Comparison of ENCODE assay signal across 9 mouse cellular contexts in genomic region chr14:31215157-31216002, GRCm38 (mm10). TPM values are rescaled to one million over a fixed set of nuclear protein-coding genes. Genes with fewer than 3 reads are reported as not detected.
DNase-seq lines count a peak whose midpoint lies in the region; ATAC-seq lines count a peak whose summit lies in the region.
"Had no signal": no experiment of that assay in that cellular context is flagged by ENCODE, and none has a peak within 500 bp of the region (broad histone marks: within the 10 kb centered on the region; RNA-seq: fewer than 3 reads in every experiment).

No protein-coding gene starts in this region.

- H3K4me3 ChIP-seq in intestine, embryonic 15.5 days (replicated peaks), result no peak overlapping the region
- H3K4me3 ChIP-seq in limb, embryonic 15.5 days, result no peak overlapping the region
- no peak overlapping the region for H3K4me3 ChIP-seq in midbrain, embryonic 16.5 days (ENCODE audit: low read depth, low read length)
- H3K4me3 ChIP-seq in stomach, embryonic 16.5 days (replicated peaks; ENCODE audit: low read length), result no peak overlapping the region
- H3K4me3 ChIP-seq: erythroblast, embryonic 14.5 days had no signal

- no peak overlapping the region for H3K4me2 ChIP-seq in intestine, embryonic 15.5 days (replicated peaks)
- no peak overlapping the region for H3K4me2 ChIP-seq in limb, embryonic 15.5 days
- no peak overlapping the region for H3K4me2 ChIP-seq in midbrain, embryonic 16.5 days (ENCODE audit: low read length)
- no peak overlapping the region for H3K4me2 ChIP-seq in stomach, embryonic 16.5 days (ENCODE audit: low read depth, low read length)

- 32% methylated on average over 15 of the region's 15 CpGs for WGBS in intestine, embryonic 15.5 days
- 30% methylated on average over 15 of the region's 15 CpGs for WGBS in limb, embryonic 15.5 days
- WGBS in midbrain, embryonic 16.5 days, result 33% methylated on average over 15 of the region's 15 CpGs
- WGBS in stomach, embryonic 16.5 days, result 35% methylated on average over 15 of the region's 15 CpGs

- H3K36me3 ChIP-seq in intestine, embryonic 15.5 days, result no peaks in the 10 kb centered on the region
- no peaks in the 10 kb centered on the region for H3K36me3 ChIP-seq in limb, embryonic 15.5 days
- H3K36me3 ChIP-seq in midbrain, embryonic 16.5 days (ENCODE audit: control insufficient read depth, insufficient read depth, low read length), result no peaks in the 10 kb centered on the region
- no peaks in the 10 kb centered on the region for H3K36me3 ChIP-seq in stomach, embryonic 16.5 days (ENCODE audit: control insufficient read depth, insufficient read depth, low read length)

- H3K27ac ChIP-seq in intestine, embryonic 15.5 days, result no peak overlapping the region
- H3K27ac ChIP-seq in limb, embryonic 15.5 days, result no peak overlapping the region
- H3K27ac ChIP-seq in midbrain, embryonic 16.5 days (ENCODE audit: low read length), result no peak overlapping the region
- no peak overlapping the region for H3K27ac ChIP-seq in stomach, embryonic 16.5 days (ENCODE audit: low read length)

- ATAC-seq in intestine, embryonic 15.5 days, result peak; percentile 52
- no peak for ATAC-seq in limb, embryonic 15.5 days (ENCODE audit: insufficient number of reproducible peaks, low FRiP score, low TSS enrichment, low read depth)
- peak; percentile 57 for ATAC-seq in midbrain, embryonic 16.5 days
- peak; percentile 38; the same call in 1 of the 2 replicates for ATAC-seq in stomach, embryonic 16.5 days (ENCODE audit: insufficient read depth, low FRiP score)

- no peaks in the 10 kb centered on the region for H3K9me3 ChIP-seq in intestine, embryonic 15.5 days
- no peaks in the 10 kb centered on the region for H3K9me3 ChIP-seq in limb, embryonic 15.5 days
- H3K9me3 ChIP-seq in midbrain, embryonic 16.5 days (replicated peaks; ENCODE audit: control insufficient read depth, low read length, poor library complexity, severe bottlenecking), result no peaks in the 10 kb centered on the region
- no peaks in the 10 kb centered on the region for H3K9me3 ChIP-seq in stomach, embryonic 16.5 days (replicated peaks; ENCODE audit: control insufficient read depth, low read length)

- peaks cover 15% of the 10 kb centered on the region for H3K4me1 ChIP-seq in intestine, embryonic 15.5 days (replicated peaks)
- peaks cover 27% of the 10 kb centered on the region for H3K4me1 ChIP-seq in limb, embryonic 15.5 days
- H3K4me1 ChIP-seq in midbrain, embryonic 16.5 days (ENCODE audit: control insufficient read depth, insufficient read depth, low read length), result peaks cover 3% of the 10 kb centered on the region; the same call in 1 of the 2 replicates
- H3K4me1 ChIP-seq in stomach, embryonic 16.5 days (ENCODE audit: control insufficient read depth, insufficient read depth, low read length), result 0 out of 2 replicates have a peak, but pooled peaks cover 2% of the 10 kb centered on the region

- 0 out of 2 replicates have a peak overlapping the region, but pooled peaks have one; percentile 8 for H3K9ac ChIP-seq in intestine, embryonic 15.5 days
- 0 out of 2 replicates have a peak overlapping the region, but pooled peaks have one; percentile 0 for H3K9ac ChIP-seq in limb, embryonic 15.5 days
- H3K9ac ChIP-seq in midbrain, embryonic 16.5 days (ENCODE audit: low read depth, low read length), result peak overlapping the region; percentile 27; the same call in 1 of the 2 replicates
- H3K9ac ChIP-seq in stomach, embryonic 16.5 days (ENCODE audit: low read length), result no peak overlapping the region

- no peaks in the 10 kb centered on the region for H3K27me3 ChIP-seq in intestine, embryonic 15.5 days (replicated peaks)
- no peaks in the 10 kb centered on the region for H3K27me3 ChIP-seq in limb, embryonic 15.5 days
- no peaks in the 10 kb centered on the region for H3K27me3 ChIP-seq in midbrain, embryonic 16.5 days (ENCODE audit: control insufficient read depth, insufficient read depth, low read depth, low read length)
- no peaks in the 10 kb centered on the region for H3K27me3 ChIP-seq in stomach, embryonic 16.5 days (ENCODE audit: control insufficient read depth, insufficient read depth, low read length)

- peak; percentile 66 for DNase-seq in urinary bladder, postnatal 14 days (ENCODE audit: low spot score)
- no peak for DNase-seq in urinary bladder, postnatal 4 days (ENCODE audit: low spot score in 2 of 2)
- peak; percentile 90 for DNase-seq in cerebellum, postnatal 14 days
- DNase-seq in gastrocnemius, postnatal 10 days, result peak; percentile 56

RNA-seq across cellular contexts. Expression of gene Nisch, which starts 1.4 kb away (rescaled TPM):
- total RNA-seq in gastrocnemius, postnatal 10 days (2021), result 100 to 1,000 TPM; 133 to 183 TPM
- 280 and 297 TPM in 2 replicates for polyA plus RNA-seq in intestine, embryonic 15.5 days (2015; fragmentation: Nextera tagmentation; extraction: Ambion mirVana)
- polyA plus RNA-seq in limb, embryonic 15.5 days (2015; fragmentation: Nextera tagmentation; extraction: Ambion mirVana), result 336 and 363 TPM in 2 replicates
- 354 and 388 TPM in 2 replicates for polyA plus RNA-seq in midbrain, embryonic 16.5 days (2015; fragmentation: Nextera tagmentation; extraction: Ambion mirVana)
- polyA plus RNA-seq in stomach, embryonic 16.5 days (2015; fragmentation: Nextera tagmentation; extraction: Ambion mirVana), result 289 and 291 TPM in 2 replicates

RNA-seq across cellular contexts. Expression of gene Sema3g, which starts 2.3 kb away (rescaled TPM):
- total RNA-seq in gastrocnemius, postnatal 10 days (2021), result 1 to 10 TPM; 7.5 to 8.7 TPM
- polyA plus RNA-seq in intestine, embryonic 15.5 days (2015; fragmentation: Nextera tagmentation; extraction: Ambion mirVana), result 0.91 and 0.96 TPM in 2 replicates
- polyA plus RNA-seq in limb, embryonic 15.5 days (2015; fragmentation: Nextera tagmentation; extraction: Ambion mirVana), result 1.2 and 1.5 TPM in 2 replicates
- polyA plus RNA-seq in midbrain, embryonic 16.5 days (2015; fragmentation: Nextera tagmentation; extraction: Ambion mirVana), result 0.46 and 0.61 TPM in 2 replicates
- polyA plus RNA-seq in stomach, embryonic 16.5 days (2015; fragmentation: Nextera tagmentation; extraction: Ambion mirVana), result 0.67 and 0.90 TPM in 2 replicates
- polyA plus RNA-seq: erythroblast, embryonic 14.5 days had no signal

RNA-seq across cellular contexts. Expression of gene Tnnc1, which starts 7.3 kb away (rescaled TPM):
- 100 to 1,000 TPM; 197 to 292 TPM for total RNA-seq in gastrocnemius, postnatal 10 days (2021)
- 3.3 and 6.4 TPM in 2 replicates for polyA plus RNA-seq in intestine, embryonic 15.5 days (2015; fragmentation: Nextera tagmentation; extraction: Ambion mirVana)
- 276 and 549 TPM in 2 replicates for polyA plus RNA-seq in limb, embryonic 15.5 days (2015; fragmentation: Nextera tagmentation; extraction: Ambion mirVana)
- 2.4 and 3.3 TPM in 2 replicates for polyA plus RNA-seq in midbrain, embryonic 16.5 days (2015; fragmentation: Nextera tagmentation; extraction: Ambion mirVana)
- 6.3 and 46.9 TPM in 2 replicates for polyA plus RNA-seq in stomach, embryonic 16.5 days (2015; fragmentation: Nextera tagmentation; extraction: Ambion mirVana)

RNA-seq across cellular contexts. Expression of gene Phf7, which starts 35.7 kb away (rescaled TPM):
- 1 to 10 TPM; 6.2 to 6.7 TPM for total RNA-seq in gastrocnemius, postnatal 10 days (2021)
- polyA plus RNA-seq in intestine, embryonic 15.5 days (2015; fragmentation: Nextera tagmentation; extraction: Ambion mirVana), result 10.6 and 11.9 TPM in 2 replicates
- 9.5 and 12.5 TPM in 2 replicates for polyA plus RNA-seq in limb, embryonic 15.5 days (2015; fragmentation: Nextera tagmentation; extraction: Ambion mirVana)
- polyA plus RNA-seq in midbrain, embryonic 16.5 days (2015; fragmentation: Nextera tagmentation; extraction: Ambion mirVana), result 10.2 and 10.8 TPM in 2 replicates
- polyA plus RNA-seq in stomach, embryonic 16.5 days (2015; fragmentation: Nextera tagmentation; extraction: Ambion mirVana), result 9.5 and 12.7 TPM in 2 replicates

RNA-seq across cellular contexts. Expression of gene Bap1, which starts 35.9 kb away (rescaled TPM):
- 10 to 100 TPM; 40.1 to 44.6 TPM for total RNA-seq in gastrocnemius, postnatal 10 days (2021)
- 64.0 and 65.3 TPM in 2 replicates for polyA plus RNA-seq in intestine, embryonic 15.5 days (2015; fragmentation: Nextera tagmentation; extraction: Ambion mirVana)
- 74.5 and 75.4 TPM in 2 replicates for polyA plus RNA-seq in limb, embryonic 15.5 days (2015; fragmentation: Nextera tagmentation; extraction: Ambion mirVana)
- polyA plus RNA-seq in midbrain, embryonic 16.5 days (2015; fragmentation: Nextera tagmentation; extraction: Ambion mirVana), result 116 and 125 TPM in 2 replicates
- polyA plus RNA-seq in stomach, embryonic 16.5 days (2015; fragmentation: Nextera tagmentation; extraction: Ambion mirVana), result 64.1 and 69.0 TPM in 2 replicates

Comparison
In these comparisons a context has a peak if more than half of its experiments do, and no peak if none do; other contexts are left out.
1. DNase-seq: peak in urinary bladder, postnatal 14 days (single experiment), cerebellum, postnatal 14 days (2 of 2) and gastrocnemius, postnatal 10 days (single experiment); none in urinary bladder, postnatal 4 days (0 of 2).